Mouse (Mus musculus): ENCODE data around the gene Ift81.

The Ift81 gene

GRCm38 (mm10) chr5:122512011-122512410 is 102.3 kb downstream of the Ift81 start:
- peak; percentile 47 for DNase-seq

- DNase-seq: no peak
These were observed 102.9 kb downstream of the Ift81 start for GRCm38 (mm10) chr5:122511405-122511804.

DNA sequence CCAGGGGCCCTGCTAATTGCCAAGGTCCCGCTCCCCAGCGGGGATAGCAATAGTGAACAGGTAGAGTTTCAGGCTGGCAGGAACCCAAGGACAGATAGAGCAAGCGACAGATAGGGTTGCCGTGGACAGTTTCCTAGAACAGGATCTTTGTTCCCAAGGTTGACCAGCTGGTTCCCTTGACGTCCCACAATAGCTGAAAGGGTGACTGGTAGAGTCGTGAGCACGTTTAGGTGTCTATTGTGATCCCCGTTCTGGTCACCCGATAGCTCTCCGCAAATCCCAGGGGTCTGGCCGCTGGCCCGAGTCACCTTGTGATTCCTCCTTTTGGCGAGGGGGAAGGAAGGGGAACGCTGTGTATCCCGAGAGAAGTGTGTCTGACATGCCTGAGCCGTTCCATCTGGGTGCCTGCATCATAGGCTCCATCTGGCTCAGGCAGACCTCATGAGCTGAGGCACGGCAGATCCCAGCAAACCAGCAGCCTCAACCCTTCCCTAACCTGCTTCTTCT is 103.6 kb downstream of the Ift81 start:
- no peak for DNase-seq

DNA sequence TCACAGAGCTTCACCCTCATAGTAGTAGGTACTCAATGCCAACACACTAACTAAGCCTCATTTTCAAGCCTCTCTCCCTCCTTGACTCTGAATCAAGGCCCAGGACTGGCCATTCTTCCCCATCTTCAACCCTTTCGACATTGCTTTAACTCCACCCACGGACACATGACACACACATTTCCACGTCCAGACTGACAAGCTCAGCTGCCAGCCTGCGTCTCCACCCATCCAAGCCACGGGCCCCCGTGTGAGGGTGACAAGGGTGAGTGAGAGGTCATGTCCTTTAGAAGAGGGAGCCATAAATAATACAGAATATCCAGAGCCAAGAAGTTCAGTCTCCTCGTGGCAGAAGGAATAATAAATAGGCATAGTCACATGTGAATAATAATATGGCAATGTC is 104.7 kb downstream of the Ift81 start:
- DNase-seq: no peak

DNA sequence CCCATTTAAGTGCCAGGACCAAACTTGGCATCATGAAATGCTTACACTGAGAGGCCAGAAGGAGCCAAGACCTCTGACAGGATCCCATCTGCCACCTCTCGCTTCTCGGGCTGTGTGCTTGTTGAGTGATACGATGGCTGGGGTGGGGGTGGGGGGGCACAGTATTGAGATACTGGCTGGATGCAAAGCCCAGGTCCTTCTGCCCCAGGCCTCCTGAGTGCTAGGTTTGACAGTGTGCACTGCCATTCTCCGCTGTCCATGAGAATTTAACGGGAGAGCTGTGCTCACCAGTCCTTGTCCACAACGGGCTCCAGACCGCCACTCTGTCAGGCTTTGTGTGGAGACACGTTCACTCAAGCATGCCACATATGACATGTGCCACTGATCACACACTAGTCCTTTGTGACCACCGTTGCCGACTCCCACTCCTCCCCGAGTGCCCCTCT is 105.4 kb downstream of the Ift81 start:
- no peak for DNase-seq

GRCm38 (mm10) chr5:122507396-122507795 is 106.9 kb downstream of the Ift81 start:
- no peak for DNase-seq

- DNase-seq: no peak
These were observed 107.9 kb downstream of the Ift81 start for GRCm38 (mm10) chr5:122506462-122506861.

DNA sequence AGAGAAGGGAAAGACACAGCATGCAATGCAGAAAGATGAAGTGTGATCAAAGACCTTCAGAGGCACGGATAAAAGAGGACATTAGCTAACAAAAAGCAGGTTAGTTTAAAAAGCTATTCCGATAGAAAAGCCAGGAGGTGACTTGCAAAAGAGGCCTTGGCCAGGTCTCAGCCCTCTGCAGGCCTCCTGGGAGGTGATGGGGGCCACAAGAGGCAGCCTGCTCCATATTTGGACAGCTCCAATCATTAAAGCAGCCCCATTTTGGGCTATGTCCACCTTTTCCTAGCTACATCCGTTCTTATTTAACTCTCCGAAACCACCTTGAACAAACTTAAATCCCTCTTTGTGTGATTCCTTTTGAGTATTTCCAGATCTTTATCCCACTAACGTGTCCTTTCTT is 108.8 kb downstream of the Ift81 start:
- no peak for DNase-seq

- no peak for DNase-seq
These were observed 110.6 kb downstream of the Ift81 start for GRCm38 (mm10) chr5:122503760-122504119.

GRCm38 (mm10) chr5:122503015-122503759 is 111.1 kb downstream of the Ift81 start:
- DNase-seq: no peak

DNA sequence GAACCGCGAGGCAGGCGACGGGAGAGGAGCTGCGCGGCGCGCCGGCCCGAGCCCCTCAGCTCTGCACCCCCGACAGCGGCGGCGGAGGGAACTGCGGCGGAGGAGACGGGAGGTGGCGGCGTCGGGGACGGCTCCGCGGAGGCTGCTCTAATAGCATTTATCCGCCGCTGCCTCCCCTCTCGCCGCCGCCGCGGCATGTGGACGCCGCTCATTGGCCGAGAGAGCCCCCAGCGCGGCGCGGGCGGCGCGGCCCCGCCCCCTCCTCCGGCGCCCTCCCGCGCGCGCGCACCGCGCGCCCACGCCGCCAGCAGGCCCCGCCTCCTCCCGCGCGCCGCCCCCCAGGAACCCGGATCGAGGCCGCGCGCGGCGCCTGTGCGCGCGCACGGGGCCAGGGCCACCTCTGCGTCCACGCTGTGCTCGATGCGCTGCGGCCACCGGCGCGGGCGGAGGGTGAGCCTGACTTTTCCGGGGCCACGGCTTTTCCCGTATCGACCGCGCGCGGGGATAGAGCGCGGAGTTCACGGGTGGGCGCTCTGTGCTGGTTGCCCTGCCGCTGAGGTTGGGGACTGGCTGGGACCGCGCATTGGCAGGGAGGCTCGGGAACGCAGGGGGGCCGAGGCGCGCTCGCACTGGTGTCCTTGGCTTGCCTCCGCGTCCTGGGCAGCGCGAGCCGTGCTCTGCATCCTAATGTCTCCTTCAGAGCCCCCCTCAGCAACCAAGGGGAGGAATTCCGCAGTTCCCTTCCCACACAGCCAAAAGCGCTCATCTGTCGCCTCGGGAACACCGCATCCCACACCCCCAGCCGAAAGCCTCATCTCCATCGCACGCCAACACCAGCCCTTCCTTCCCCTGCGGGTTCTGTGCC is 112.0 kb downstream of the Ift81 start, which contains the start of gene Atp2a2:
TSS of gene Atp2a2 (minus strand) at position 149 of the 865 bp plus-strand sequence.
- DNase-seq: peak; percentile 91

DNA sequence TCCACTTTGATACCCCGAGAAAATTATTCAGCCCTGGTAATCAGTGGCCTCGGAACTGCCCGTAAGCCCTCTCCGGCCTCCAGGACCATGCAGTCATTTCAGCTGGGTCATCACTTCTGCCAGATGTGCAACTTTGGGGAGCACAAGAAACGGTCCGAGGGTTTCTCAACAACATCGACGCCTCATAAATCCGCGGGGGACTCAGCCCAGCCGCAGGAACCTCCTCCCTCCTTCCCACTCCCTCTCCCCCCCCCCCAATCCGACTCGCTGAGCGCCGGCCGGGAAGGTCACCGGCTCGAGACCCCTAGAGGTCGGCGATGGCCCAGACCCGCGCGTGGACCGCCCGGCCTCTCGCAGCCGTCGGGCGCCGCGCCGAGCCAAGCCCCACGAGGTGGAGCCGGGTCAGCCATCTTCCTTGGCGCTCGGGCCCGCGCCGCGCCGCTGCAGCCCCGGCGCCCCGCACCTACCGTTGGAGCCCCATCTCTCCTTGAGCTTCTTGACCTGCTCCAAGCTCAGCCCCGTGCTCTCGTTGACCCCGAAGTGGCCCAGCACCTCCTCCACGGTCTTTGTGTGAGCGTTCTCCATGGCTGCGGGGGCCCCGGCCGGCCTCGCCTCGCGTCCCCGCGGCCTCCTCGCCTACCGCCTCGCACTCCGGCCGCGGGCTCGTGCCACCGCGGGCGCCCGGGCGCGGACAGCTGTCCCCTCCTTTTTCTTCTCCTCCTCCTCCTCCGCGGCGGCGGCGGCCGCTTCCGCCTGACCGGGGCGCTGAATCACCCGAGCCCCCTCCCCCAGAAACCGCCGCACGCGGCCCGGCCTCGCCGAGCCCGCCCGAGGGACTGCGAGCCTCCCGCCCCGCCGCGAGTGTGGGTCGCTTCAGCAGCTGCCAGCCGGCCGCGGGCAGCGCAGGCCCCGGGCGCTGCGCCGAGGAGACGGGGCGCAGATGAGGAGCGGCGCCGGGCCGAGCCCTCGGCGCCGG is 112.9 kb downstream of the Ift81 start:
- DNase-seq: peak; percentile 52

- no peak for DNase-seq
These were observed 113.8 kb downstream of the Ift81 start for GRCm38 (mm10) chr5:122500563-122500962.

Measured in kidney, adult 11 months (tissue).